Mouse (Mus musculus) A20 (cell line): ENCODE measurements around the gene Enox1.

Experiments used
- DNase-seq: peaks from one replicate; pipeline ENCODE4 v3.0.0-alpha.2; 2011; ENCODE audit warnings: low read depth, low spot score

The Enox1 gene

GRCm38 (mm10) chr14:77451916-77452315, 295.4 kb downstream of the Enox1 start:
- DNase-seq, result no peak

GRCm38 (mm10) chr14:77456066-77456465, 299.5 kb downstream of the Enox1 start:
- DNase-seq, result no peak

GRCm38 (mm10) chr14:77456876-77457275, 300.3 kb downstream of the Enox1 start:
- DNase-seq, result no peak

- no peak for DNase-seq
Observed at GRCm38 (mm10) chr14:77458217-77458616, 301.7 kb downstream of the Enox1 start.

GRCm38 (mm10) chr14:77463919-77464318, 307.4 kb downstream of the Enox1 start:
- DNase-seq, result no peak

- DNase-seq, result no peak
Observed at GRCm38 (mm10) chr14:77464782-77465181, 308.2 kb downstream of the Enox1 start.

- DNase-seq, result no peak
Observed at GRCm38 (mm10) chr14:77470577-77470976, 314.0 kb downstream of the Enox1 start.

- no peak for DNase-seq
Observed at GRCm38 (mm10) chr14:77473501-77473900, 316.9 kb downstream of the Enox1 start.

GRCm38 (mm10) chr14:77474026-77474425, 317.5 kb downstream of the Enox1 start:
- no peak for DNase-seq

- DNase-seq, result no peak
Observed at GRCm38 (mm10) chr14:77475134-77475820, 318.7 kb downstream of the Enox1 start.

- DNase-seq, result no peak
Observed at GRCm38 (mm10) chr14:77477704-77478103, 321.1 kb downstream of the Enox1 start.

- DNase-seq, result no peak
Observed at GRCm38 (mm10) chr14:77478210-77478609, 321.6 kb downstream of the Enox1 start.

GRCm38 (mm10) chr14:77478692-77479091, 322.1 kb downstream of the Enox1 start:
- no peak for DNase-seq

- no peak for DNase-seq
Observed at GRCm38 (mm10) chr14:77483076-77483475, 326.5 kb downstream of the Enox1 start.

- DNase-seq, result no peak
Observed at GRCm38 (mm10) chr14:77484951-77485447, 328.4 kb downstream of the Enox1 start.

- no peak for DNase-seq
Observed at GRCm38 (mm10) chr14:77490699-77491098, 334.1 kb downstream of the Enox1 start.

GRCm38 (mm10) chr14:77491731-77492130, 335.2 kb downstream of the Enox1 start:
- no peak for DNase-seq

- no peak for DNase-seq
Observed at GRCm38 (mm10) chr14:77499996-77500581, 343.5 kb downstream of the Enox1 start.

GRCm38 (mm10) chr14:77504458-77505135, 348.0 kb downstream of the Enox1 start:
- DNase-seq, result no peak

GRCm38 (mm10) chr14:77506341-77506740, 349.8 kb downstream of the Enox1 start:
- DNase-seq, result no peak

GRCm38 (mm10) chr14:77508036-77508435, 351.5 kb downstream of the Enox1 start:
- DNase-seq, result no peak

GRCm38 (mm10) chr14:77509042-77509441, 352.5 kb downstream of the Enox1 start:
- DNase-seq, result no peak

GRCm38 (mm10) chr14:77509924-77510323, 353.4 kb downstream of the Enox1 start:
- no peak for DNase-seq
